Mouse (Mus musculus): ENCODE results near the gene Rexo5. TPM values are rescaled to one million over a fixed set of nuclear protein-coding genes. Genes with fewer than 3 reads are reported as not detected.

Gene Rexo5
- polyA plus RNA-seq (2012; ENCODE audit: insufficient read depth, low replicate concordance), result 0.89 TPM in 1 of 2 replicates, not detected in the other

DNA sequence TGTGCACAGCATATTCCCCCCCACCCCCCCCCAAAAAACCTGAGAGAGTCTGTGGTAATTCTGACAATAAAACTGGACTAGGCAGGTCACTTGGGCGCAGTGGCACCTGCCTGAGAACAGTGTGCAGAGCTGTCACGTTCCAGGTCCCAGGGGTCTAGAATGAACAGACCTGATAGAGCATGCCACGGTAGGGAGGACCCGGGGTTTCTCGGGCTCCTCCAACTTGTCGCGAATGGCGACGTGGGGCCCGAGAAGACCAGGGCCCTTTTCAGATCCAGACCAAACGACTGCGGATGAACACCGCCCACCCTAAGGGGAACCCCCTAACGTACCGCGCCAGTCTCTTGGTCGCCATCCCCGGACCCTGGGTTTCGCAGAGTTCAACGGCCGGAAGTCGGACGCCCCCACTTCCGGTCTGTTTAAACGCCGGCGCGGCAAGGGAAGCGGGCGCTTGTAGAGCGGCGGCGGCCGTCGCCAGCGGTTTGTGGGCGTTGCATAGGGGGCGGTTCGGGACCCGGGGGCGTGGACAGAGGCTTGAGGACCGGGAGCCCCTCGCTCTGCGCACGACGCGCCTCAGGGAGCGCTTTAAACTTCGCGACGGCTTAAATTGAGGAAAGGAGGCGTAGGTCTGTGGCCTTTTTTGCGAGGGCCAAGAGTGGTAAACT is at the start of gene Rexo5, which contains the start of gene Eri2:
Rexo5 (plus strand) TSS at position 421 of the 665 bp plus-strand sequence.
Eri2 (minus strand) TSS at position 473 of the 665 bp plus-strand sequence.
- TF ChIP-seq FLI1 (IDR thresholded peaks at IDR 0.05; ENCODE audit: low read length), result peak; percentile 99; the same call in 1 of the 2 replicates
- no peak for TF ChIP-seq GATA1 (IDR thresholded peaks at IDR 0.05; ENCODE audit: borderline replicate concordance, low read length)
- no peaks in the 10 kb centered on the region for H3K27me3 ChIP-seq (replicated peaks)
- H3K4me3 ChIP-seq (replicated peaks), result peak within 1 kb of the TSS; percentile 96
- H3K4me1 ChIP-seq, result peaks cover 14% of the 10 kb centered on the region
- H3K36me3 ChIP-seq (replicated peaks; ENCODE audit: low read length), result peaks cover 15% of the 10 kb centered on the region
- H3K9me3 ChIP-seq, result no peaks in the 10 kb centered on the region

- Histone ChIP-seq H3K4me3 (replicated peaks) (peak overlapping the region; percentile 62), H3K36me3 (replicated peaks; ENCODE audit: low read length) (no peaks in the 10 kb centered on the region), H3K4me1 (peaks cover 6% of the 10 kb centered on the region), H3K9me3 (peaks cover 9% of the 10 kb centered on the region), H3K27me3 (replicated peaks) (peaks cover 11% of the 10 kb centered on the region)
- TF ChIP-seq FLI1 (IDR thresholded peaks at IDR 0.05; ENCODE audit: low read length) (no peak), GATA1 (IDR thresholded peaks at IDR 0.05; ENCODE audit: borderline replicate concordance, low read length) (no peak)
Measured at GRCm38 (mm10) chr7:119744321-119744720, 49.5 kb upstream of the Rexo5 start.

DNA sequence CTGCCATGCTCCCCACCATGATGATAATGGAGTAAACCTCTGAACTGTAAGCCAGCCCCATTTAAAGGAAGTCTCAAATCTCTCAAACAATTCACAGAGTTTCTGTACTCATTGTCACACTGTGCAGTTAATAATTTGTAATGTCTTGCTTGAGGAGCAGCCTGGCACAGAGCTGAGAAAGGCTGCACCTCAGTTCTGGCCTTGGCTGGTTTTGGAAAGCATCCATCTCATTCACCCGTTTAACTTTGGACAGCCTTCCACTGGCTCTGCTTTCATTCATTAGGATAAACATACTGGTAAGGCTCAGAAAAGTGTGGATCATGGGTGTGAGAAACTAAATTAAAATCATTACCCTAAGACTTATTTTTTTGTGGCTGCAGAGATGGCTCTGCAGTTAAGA is 47.9 kb upstream of the Rexo5 start:
- no peak for TF ChIP-seq GATA1 (IDR thresholded peaks at IDR 0.05; ENCODE audit: borderline replicate concordance, low read length)
- TF ChIP-seq FLI1 (IDR thresholded peaks at IDR 0.05; ENCODE audit: low read length), result no peak
- Histone ChIP-seq H3K9me3 (peaks cover 9% of the 10 kb centered on the region), H3K36me3 (replicated peaks; ENCODE audit: low read length) (no peaks in the 10 kb centered on the region), H3K4me1 (peaks cover 6% of the 10 kb centered on the region), H3K27me3 (replicated peaks) (peaks cover 11% of the 10 kb centered on the region), H3K4me3 (replicated peaks) (no peak overlapping the region)

DNA sequence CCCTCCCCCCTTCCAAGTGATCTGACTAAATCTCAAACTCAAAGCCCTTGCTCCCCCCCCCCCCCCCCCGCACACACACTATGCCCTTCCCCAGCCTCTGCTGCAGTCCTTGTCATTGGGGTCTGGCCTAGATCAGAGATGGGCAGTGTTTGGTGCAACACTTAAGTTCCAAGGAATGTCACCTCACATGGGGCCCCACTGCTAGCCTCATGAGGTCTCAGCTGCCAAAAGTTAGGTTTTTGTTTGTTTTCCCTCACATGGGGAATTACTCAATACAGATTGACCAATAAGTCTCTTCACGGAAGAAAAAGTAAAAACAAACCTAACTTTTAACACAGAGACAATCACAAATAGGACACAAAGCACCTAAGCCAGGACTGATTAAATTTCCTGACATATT is 45.0 kb upstream of the Rexo5 start:
- H3K36me3 ChIP-seq (replicated peaks; ENCODE audit: low read length), result no peaks in the 10 kb centered on the region
- H3K4me1 ChIP-seq, result peaks cover 6% of the 10 kb centered on the region
- peaks cover 9% of the 10 kb centered on the region for H3K9me3 ChIP-seq
- H3K27me3 ChIP-seq (replicated peaks), result peaks cover 5% of the 10 kb centered on the region
- TF ChIP-seq FLI1 (IDR thresholded peaks at IDR 0.05; ENCODE audit: low read length) (no peak), GATA1 (IDR thresholded peaks at IDR 0.05; ENCODE audit: borderline replicate concordance, low read length) (no peak)
- no peak overlapping the region for H3K4me3 ChIP-seq (replicated peaks)

DNA sequence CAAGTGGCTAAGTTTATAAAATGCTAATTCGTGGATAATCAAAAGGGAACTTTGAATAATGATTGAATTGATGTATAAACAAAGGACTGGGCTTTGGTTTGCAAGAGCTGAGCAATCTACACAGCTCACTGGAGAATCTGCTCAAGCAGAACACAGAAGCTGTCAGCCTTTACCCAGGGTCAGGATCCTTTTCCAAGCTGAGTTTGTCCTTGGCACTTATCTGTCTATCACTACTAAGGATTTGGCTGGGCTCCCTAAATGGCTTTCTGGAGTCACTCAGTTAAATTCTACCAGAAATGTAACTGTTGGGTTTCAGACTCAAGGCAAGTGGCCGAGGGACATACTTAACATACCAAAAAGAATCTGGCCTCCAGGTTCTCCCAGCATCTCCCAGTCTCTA is 43.9 kb upstream of the Rexo5 start:
- Histone ChIP-seq H3K27me3 (replicated peaks) (no peaks in the 10 kb centered on the region), H3K36me3 (replicated peaks; ENCODE audit: low read length) (no peaks in the 10 kb centered on the region), H3K4me3 (replicated peaks) (no peak overlapping the region), H3K9me3 (0 out of 2 replicates have a peak, but pooled peaks cover 3% of the 10 kb centered on the region), H3K4me1 (no peaks in the 10 kb centered on the region)
- TF ChIP-seq GATA1 (IDR thresholded peaks at IDR 0.05; ENCODE audit: borderline replicate concordance, low read length), result no peak
- TF ChIP-seq FLI1 (IDR thresholded peaks at IDR 0.05; ENCODE audit: low read length), result no peak

DNA sequence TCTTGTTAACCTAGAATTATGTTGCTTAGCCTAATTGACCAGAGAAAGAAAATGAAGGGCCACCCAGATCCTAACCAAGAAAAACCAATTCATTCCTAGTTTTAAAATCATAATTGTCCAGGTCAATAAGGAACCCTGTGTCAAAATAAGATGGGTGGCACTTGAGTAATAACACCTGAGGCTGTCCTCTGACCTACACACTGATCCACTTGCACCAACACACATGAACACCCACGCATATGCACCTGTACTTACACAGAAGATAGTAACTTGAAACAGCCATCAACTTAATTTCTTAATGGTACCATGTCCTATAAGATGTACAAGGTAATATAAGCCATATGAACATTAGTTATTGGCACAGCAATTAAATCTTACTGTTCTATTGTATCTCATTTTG is 40.1 kb upstream of the Rexo5 start:
- TF ChIP-seq GATA1 (IDR thresholded peaks at IDR 0.05; ENCODE audit: borderline replicate concordance, low read length) (no peak), FLI1 (IDR thresholded peaks at IDR 0.05; ENCODE audit: low read length) (no peak)
- H3K4me3 ChIP-seq (replicated peaks), result no peak overlapping the region
- no peaks in the 10 kb centered on the region for H3K9me3 ChIP-seq
- H3K4me1 ChIP-seq, result no peaks in the 10 kb centered on the region
- no peaks in the 10 kb centered on the region for H3K27me3 ChIP-seq (replicated peaks)
- no peaks in the 10 kb centered on the region for H3K36me3 ChIP-seq (replicated peaks; ENCODE audit: low read length)

- Histone ChIP-seq H3K9me3 (no peaks in the 10 kb centered on the region), H3K4me1 (no peaks in the 10 kb centered on the region), H3K36me3 (replicated peaks; ENCODE audit: low read length) (no peaks in the 10 kb centered on the region), H3K4me3 (replicated peaks) (no peak within 1 kb of the TSS), H3K27me3 (replicated peaks) (peaks cover 3% of the 10 kb centered on the region)
- no peak for TF ChIP-seq FLI1 (IDR thresholded peaks at IDR 0.05; ENCODE audit: low read length)
- TF ChIP-seq GATA1 (IDR thresholded peaks at IDR 0.05; ENCODE audit: borderline replicate concordance, low read length), result no peak
Measured at GRCm38 (mm10) chr7:119760527-119760951, 33.3 kb upstream of the Rexo5 start, which contains the start of gene Acsm3. Gene Acsm3 (plus strand): TSS chr7:119760923.

GRCm38 (mm10) chr7:119762166-119762697 is 31.6 kb upstream of the Rexo5 start:
- Histone ChIP-seq H3K4me3 (replicated peaks) (no peak overlapping the region), H3K27me3 (replicated peaks) (peaks cover 3% of the 10 kb centered on the region), H3K36me3 (replicated peaks; ENCODE audit: low read length) (no peaks in the 10 kb centered on the region), H3K9me3 (no peaks in the 10 kb centered on the region), H3K4me1 (no peaks in the 10 kb centered on the region)
- no peak for TF ChIP-seq FLI1 (IDR thresholded peaks at IDR 0.05; ENCODE audit: low read length)
- TF ChIP-seq GATA1 (IDR thresholded peaks at IDR 0.05; ENCODE audit: borderline replicate concordance, low read length), result no peak

- no peak for TF ChIP-seq GATA1 (IDR thresholded peaks at IDR 0.05; ENCODE audit: borderline replicate concordance, low read length)
- TF ChIP-seq FLI1 (IDR thresholded peaks at IDR 0.05; ENCODE audit: low read length), result no peak
- H3K27me3 ChIP-seq (replicated peaks), result peaks cover 3% of the 10 kb centered on the region
- H3K36me3 ChIP-seq (replicated peaks; ENCODE audit: low read length), result no peaks in the 10 kb centered on the region
- H3K4me3 ChIP-seq (replicated peaks), result no peak overlapping the region
- no peaks in the 10 kb centered on the region for H3K9me3 ChIP-seq
- no peaks in the 10 kb centered on the region for H3K4me1 ChIP-seq
Measured at GRCm38 (mm10) chr7:119764377-119764776, 29.4 kb upstream of the Rexo5 start.

DNA sequence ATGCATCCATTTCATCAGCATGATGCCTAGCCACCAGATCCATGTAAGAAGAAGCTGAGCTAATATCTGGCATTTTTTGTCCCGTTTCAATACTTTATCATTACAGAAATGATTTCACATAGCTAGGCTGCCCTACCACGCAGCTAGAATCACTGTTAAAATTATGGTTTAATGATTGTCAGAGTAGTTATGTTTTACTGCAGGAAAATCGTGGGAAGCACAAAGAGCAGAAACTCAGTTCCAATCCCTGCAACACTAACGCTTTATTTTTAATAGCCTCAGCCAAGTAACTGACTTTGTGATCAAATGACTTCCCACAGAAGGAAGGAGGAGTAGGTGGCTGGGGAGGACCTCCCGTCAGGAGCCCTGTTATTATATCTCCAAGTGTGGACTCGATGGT is 26.8 kb upstream of the Rexo5 start:
- TF ChIP-seq FLI1 (IDR thresholded peaks at IDR 0.05; ENCODE audit: low read length) (no peak), GATA1 (IDR thresholded peaks at IDR 0.05; ENCODE audit: borderline replicate concordance, low read length) (no peak)
- Histone ChIP-seq H3K4me1 (no peaks in the 10 kb centered on the region), H3K36me3 (replicated peaks; ENCODE audit: low read length) (no peaks in the 10 kb centered on the region), H3K9me3 (no peaks in the 10 kb centered on the region), H3K27me3 (replicated peaks) (no peaks in the 10 kb centered on the region), H3K4me3 (replicated peaks) (no peak overlapping the region)

Data from megakaryocyte, embryonic 14.5 days (primary cell).